Mouse (Mus musculus): ENCODE measurements at regions not wholly inside any gene's neighbourhood (a gene's known extent, or its start where the extent isn't known, plus 50 kb on each side); places are given as distances from the start of the nearest gene placed in this dataset.

DNA sequence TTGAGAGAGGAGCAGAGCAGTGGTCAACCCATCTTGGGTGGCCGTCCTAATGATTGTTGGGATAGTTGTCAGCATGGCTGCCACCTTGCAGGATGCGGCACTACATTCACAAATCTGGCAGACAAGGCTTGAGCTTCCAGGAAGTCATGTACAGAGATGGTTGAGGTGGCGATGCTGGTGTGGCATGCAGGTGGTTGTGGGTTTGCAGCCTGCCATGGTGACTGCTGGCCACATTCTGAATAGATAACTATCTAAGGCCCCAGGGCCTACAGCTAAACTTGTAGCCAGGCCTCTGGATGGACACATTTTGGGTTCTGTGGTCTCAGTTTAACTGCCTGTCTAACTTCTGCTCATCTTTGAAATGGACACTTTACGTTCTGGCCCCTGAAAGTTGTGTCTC, 265.8 kb upstream of the Id2 start:
- H3K4me1 ChIP-seq (ENCODE audit: control insufficient read depth, insufficient read depth, low read length): no peaks in the 10 kb centered on the region
- H3K9me3 ChIP-seq (ENCODE audit: control insufficient read depth, low read length): no peaks in the 10 kb centered on the region
- ATAC-seq (ENCODE audit: insufficient number of reproducible peaks, low FRiP score, low TSS enrichment, low read depth) (no peak), DNase-seq (ENCODE audit: low spot score) (no peak)
- H3K27ac ChIP-seq (replicated peaks; ENCODE audit: low read depth, low read length): no peak overlapping the region
- H3K36me3 ChIP-seq (ENCODE audit: control insufficient read depth, insufficient read depth, low read length): no peaks in the 10 kb centered on the region
- H3K9ac ChIP-seq (ENCODE audit: low read length): no peak overlapping the region
- no peak overlapping the region for H3K4me3 ChIP-seq (ENCODE audit: low read depth, low read length)
- no peaks in the 10 kb centered on the region for H3K27me3 ChIP-seq (ENCODE audit: control insufficient read depth, insufficient read depth, low read length)
- 94% methylated on average over 4 of the region's 4 CpGs for WGBS
- no peak overlapping the region for H3K4me2 ChIP-seq (ENCODE audit: low read depth, severe bottlenecking)

DNA sequence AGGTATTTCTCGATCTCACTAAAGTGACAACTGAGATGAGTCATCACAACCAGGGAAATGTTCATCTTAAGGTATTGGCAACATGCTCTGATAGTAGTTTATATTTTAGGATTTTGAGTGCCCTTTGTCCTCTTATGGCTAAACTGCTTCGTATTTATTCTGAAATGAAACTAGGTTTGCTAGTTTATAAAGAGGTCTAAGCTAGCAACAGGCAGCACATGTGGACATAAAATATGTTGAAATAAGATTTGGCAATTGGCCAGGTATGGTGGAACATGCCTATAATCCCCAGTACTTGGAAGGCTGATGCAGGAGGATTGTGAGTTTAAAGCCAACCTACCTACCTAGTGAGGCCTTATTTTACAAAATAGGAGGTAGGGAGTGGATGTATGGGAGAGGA, 263.8 kb upstream of the Id2 start:
- no peak overlapping the region for H3K27ac ChIP-seq (replicated peaks; ENCODE audit: low read depth, low read length)
- no peak overlapping the region for H3K4me3 ChIP-seq (ENCODE audit: low read depth, low read length)
- H3K9me3 ChIP-seq (ENCODE audit: control insufficient read depth, low read length): no peaks in the 10 kb centered on the region
- H3K27me3 ChIP-seq (ENCODE audit: control insufficient read depth, insufficient read depth, low read length): no peaks in the 10 kb centered on the region
- H3K36me3 ChIP-seq (ENCODE audit: control insufficient read depth, insufficient read depth, low read length): no peaks in the 10 kb centered on the region
- DNase-seq (ENCODE audit: low spot score) (no peak), ATAC-seq (ENCODE audit: insufficient number of reproducible peaks, low FRiP score, low TSS enrichment, low read depth) (no peak)
- no peaks in the 10 kb centered on the region for H3K4me1 ChIP-seq (ENCODE audit: control insufficient read depth, insufficient read depth, low read length)
- 85% methylated on average over 2 of the region's 2 CpGs for WGBS
- H3K4me2 ChIP-seq (ENCODE audit: low read depth, severe bottlenecking): no peak overlapping the region
- no peak overlapping the region for H3K9ac ChIP-seq (ENCODE audit: low read length)

DNA sequence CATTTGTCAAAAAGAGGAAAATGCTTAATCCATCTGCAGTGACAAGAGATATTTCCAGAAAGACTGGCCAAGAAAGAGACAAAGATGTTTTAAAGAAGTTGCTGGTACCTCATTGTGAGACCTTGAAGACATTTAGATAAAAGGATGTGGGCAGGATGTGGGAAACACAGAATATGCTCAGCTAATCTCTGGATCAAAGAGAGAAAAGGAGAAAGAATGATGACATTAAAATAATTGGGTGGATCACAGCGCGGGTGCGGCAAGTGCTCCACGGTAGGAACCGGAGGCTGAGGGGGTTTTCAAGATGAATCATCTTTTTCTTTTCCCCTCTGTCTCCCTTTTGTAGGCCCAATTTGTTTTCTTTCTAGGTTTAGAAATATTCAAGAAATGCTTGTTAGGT, 263.0 kb upstream of the Id2 start:
- H3K36me3 ChIP-seq (ENCODE audit: control insufficient read depth, insufficient read depth, low read length): no peaks in the 10 kb centered on the region
- H3K4me2 ChIP-seq (ENCODE audit: low read depth, severe bottlenecking): no peak overlapping the region
- DNase-seq (ENCODE audit: low spot score) (no peak), ATAC-seq (ENCODE audit: insufficient number of reproducible peaks, low FRiP score, low TSS enrichment, low read depth) (no peak)
- no peaks in the 10 kb centered on the region for H3K9me3 ChIP-seq (ENCODE audit: control insufficient read depth, low read length)
- H3K4me1 ChIP-seq (ENCODE audit: control insufficient read depth, insufficient read depth, low read length): no peaks in the 10 kb centered on the region
- H3K4me3 ChIP-seq (ENCODE audit: low read depth, low read length): no peak overlapping the region
- no peak overlapping the region for H3K27ac ChIP-seq (replicated peaks; ENCODE audit: low read depth, low read length)
- no peak overlapping the region for H3K9ac ChIP-seq (ENCODE audit: low read length)
- WGBS: 97% methylated on average over 5 of the region's 5 CpGs
- H3K27me3 ChIP-seq (ENCODE audit: control insufficient read depth, insufficient read depth, low read length): no peaks in the 10 kb centered on the region

DNA sequence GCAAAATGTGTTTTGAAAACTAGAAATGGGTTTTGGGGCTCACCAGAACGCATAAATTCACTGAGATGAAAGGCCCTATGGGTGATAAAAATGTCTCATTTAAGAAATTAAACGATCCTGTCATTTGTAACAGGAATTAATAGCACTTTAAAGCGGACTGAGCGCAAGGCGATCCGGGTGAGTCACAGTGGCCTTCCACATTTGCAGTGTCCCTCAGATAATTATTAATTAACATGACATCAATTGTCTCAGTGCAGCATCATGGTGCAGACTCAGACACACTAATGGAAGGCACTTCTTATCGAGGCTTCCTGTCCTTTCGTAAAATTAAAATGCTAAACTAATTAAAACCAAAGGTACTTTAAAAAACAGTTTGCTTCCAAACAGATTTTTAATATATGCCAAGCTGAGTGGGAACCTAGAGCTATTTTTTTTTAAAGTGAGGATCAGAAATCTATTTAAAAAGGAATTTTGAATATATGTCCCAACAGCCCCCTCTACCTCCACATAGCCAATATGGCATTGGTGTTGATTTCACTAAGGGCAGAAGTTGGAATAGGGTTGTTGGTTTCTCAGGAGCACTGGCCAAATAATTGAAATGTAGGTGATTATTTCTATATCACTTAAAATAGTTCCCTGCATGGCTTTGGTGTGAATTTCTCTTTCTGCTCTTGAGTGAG, 262.0 kb upstream of the Id2 start:
- Histone ChIP-seq H3K9me3 (ENCODE audit: control insufficient read depth, low read length) (no peaks in the 10 kb centered on the region), H3K27ac (replicated peaks; ENCODE audit: low read depth, low read length) (no peak overlapping the region), H3K4me1 (ENCODE audit: control insufficient read depth, insufficient read depth, low read length) (no peaks in the 10 kb centered on the region), H3K4me2 (ENCODE audit: low read depth, severe bottlenecking) (no peak overlapping the region), H3K27me3 (ENCODE audit: control insufficient read depth, insufficient read depth, low read length) (no peaks in the 10 kb centered on the region), H3K9ac (ENCODE audit: low read length) (no peak overlapping the region), H3K36me3 (ENCODE audit: control insufficient read depth, insufficient read depth, low read length) (no peaks in the 10 kb centered on the region), H3K4me3 (ENCODE audit: low read depth, low read length) (no peak overlapping the region)
- no peak for ATAC-seq (ENCODE audit: insufficient number of reproducible peaks, low FRiP score, low TSS enrichment, low read depth)
- 55% methylated on average over 8 of the region's 8 CpGs for WGBS
- no peak for DNase-seq (ENCODE audit: low spot score)

DNA sequence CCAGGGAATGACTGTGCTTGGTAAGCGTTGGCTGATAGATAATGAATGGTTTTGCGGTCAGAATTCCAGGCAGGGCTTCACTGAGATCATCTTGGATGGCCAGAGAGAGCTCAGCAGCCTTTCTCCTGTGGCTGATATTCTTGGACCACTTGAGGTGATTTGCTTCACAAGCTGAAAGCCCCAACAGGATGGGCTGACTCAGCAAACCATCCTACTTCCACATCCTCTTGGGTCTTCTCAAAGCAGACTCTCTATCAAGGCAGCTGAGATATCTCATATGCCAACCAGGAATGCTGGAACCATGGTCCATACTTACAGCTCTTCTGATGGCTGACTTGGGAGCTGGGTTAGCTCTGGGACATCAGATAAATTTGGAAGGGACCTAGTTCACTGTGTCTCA, 259.8 kb upstream of the Id2 start:
- H3K4me3 ChIP-seq (ENCODE audit: low read depth, low read length): no peak overlapping the region
- DNase-seq (ENCODE audit: low spot score) (no peak), ATAC-seq (ENCODE audit: insufficient number of reproducible peaks, low FRiP score, low TSS enrichment, low read depth) (no peak)
- 98% methylated on average over 2 of the region's 2 CpGs for WGBS
- no peaks in the 10 kb centered on the region for H3K4me1 ChIP-seq (ENCODE audit: control insufficient read depth, insufficient read depth, low read length)
- H3K27me3 ChIP-seq (ENCODE audit: control insufficient read depth, insufficient read depth, low read length): no peaks in the 10 kb centered on the region
- no peaks in the 10 kb centered on the region for H3K36me3 ChIP-seq (ENCODE audit: control insufficient read depth, insufficient read depth, low read length)
- no peak overlapping the region for H3K27ac ChIP-seq (replicated peaks; ENCODE audit: low read depth, low read length)
- H3K4me2 ChIP-seq (ENCODE audit: low read depth, severe bottlenecking): no peak overlapping the region
- no peaks in the 10 kb centered on the region for H3K9me3 ChIP-seq (ENCODE audit: control insufficient read depth, low read length)
- H3K9ac ChIP-seq (ENCODE audit: low read length): no peak overlapping the region

DNA sequence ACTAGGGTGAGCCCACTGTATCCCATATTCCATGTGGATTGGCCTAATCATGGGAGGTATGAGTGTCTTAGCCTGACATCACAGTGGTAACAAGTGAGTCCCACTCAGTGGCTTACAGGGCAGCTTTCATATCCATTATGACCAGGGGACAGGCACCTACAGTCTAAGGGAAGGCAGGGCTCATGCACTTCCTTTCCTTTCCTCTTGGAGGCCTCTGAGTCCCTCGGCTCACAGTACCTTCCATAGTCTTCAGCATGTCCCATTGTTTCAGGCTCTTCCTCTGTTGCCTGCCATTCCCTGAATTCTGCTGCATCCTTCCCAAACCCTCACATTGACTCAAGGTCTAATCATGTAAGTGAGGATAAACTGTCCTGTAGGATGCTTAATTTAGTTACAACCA, 258.3 kb upstream of the Id2 start:
- Histone ChIP-seq H3K9me3 (ENCODE audit: control insufficient read depth, low read length) (no peaks in the 10 kb centered on the region), H3K36me3 (ENCODE audit: control insufficient read depth, insufficient read depth, low read length) (no peaks in the 10 kb centered on the region), H3K9ac (ENCODE audit: low read length) (no peak overlapping the region), H3K27me3 (ENCODE audit: control insufficient read depth, insufficient read depth, low read length) (no peaks in the 10 kb centered on the region), H3K4me1 (ENCODE audit: control insufficient read depth, insufficient read depth, low read length) (no peaks in the 10 kb centered on the region), H3K4me2 (ENCODE audit: low read depth, severe bottlenecking) (no peak overlapping the region), H3K27ac (replicated peaks; ENCODE audit: low read depth, low read length) (no peak overlapping the region), H3K4me3 (ENCODE audit: low read depth, low read length) (no peak overlapping the region)
- DNase-seq (ENCODE audit: low spot score) (no peak), ATAC-seq (ENCODE audit: insufficient number of reproducible peaks, low FRiP score, low TSS enrichment, low read depth) (no peak)
- 88% methylated on average over 1 of the region's 1 CpGs for WGBS

DNA sequence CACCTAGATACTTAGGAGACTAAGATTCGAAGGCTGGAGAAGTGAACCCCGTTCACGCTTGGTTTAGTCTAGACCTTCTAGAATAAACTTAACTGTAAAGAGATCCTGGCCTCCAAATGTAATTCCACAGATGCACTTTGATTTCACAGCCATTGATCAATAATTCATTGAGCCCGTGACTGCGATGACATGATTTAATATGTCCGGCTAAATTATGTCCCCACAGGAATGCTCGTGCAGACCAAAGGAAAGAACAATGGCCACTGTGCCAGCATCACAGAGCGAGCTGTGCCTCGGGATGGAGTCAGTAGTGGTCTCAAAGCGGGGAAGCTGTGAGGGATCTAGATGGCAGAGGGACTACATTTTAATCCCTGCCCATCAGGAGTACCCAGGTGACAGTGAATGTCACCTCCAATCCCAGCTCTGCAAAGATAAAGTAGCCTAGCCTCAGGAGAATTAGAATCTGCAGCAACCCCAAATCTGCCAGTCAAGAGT, 256.5 kb upstream of the Id2 start:
- H3K27ac ChIP-seq (replicated peaks; ENCODE audit: low read depth, low read length): no peak overlapping the region
- no peak overlapping the region for H3K9ac ChIP-seq (ENCODE audit: low read length)
- no peaks in the 10 kb centered on the region for H3K27me3 ChIP-seq (ENCODE audit: control insufficient read depth, insufficient read depth, low read length)
- H3K36me3 ChIP-seq (ENCODE audit: control insufficient read depth, insufficient read depth, low read length): no peaks in the 10 kb centered on the region
- H3K4me1 ChIP-seq (ENCODE audit: control insufficient read depth, insufficient read depth, low read length): no peaks in the 10 kb centered on the region
- no peak overlapping the region for H3K4me3 ChIP-seq (ENCODE audit: low read depth, low read length)
- ATAC-seq (ENCODE audit: insufficient number of reproducible peaks, low FRiP score, low TSS enrichment, low read depth) (no peak), DNase-seq (ENCODE audit: low spot score) (no peak)
- H3K9me3 ChIP-seq (ENCODE audit: control insufficient read depth, low read length): no peaks in the 10 kb centered on the region
- 83% methylated on average over 10 of the region's 10 CpGs for WGBS
- H3K4me2 ChIP-seq (ENCODE audit: low read depth, severe bottlenecking): no peak overlapping the region

DNA sequence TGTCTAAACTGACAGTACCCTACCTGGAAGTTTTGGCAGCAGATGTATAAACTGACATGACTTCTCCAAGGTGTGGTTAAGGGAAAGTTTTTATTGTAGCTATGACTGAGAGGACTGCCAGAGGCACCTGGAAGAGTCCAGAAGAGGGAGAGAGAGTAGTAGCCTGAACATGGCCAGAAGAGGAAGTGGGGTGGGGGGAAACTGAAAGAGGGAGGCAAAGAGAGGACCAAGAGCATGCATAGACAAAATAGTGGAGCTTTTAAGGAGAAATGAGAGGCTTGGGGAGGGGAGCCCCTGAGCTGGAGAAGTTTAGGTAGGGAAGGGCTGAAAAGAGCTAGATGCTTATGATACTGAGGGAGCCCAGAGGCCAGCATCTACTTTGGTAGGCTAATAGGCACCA, 255.2 kb upstream of the Id2 start:
- H3K9ac ChIP-seq (ENCODE audit: low read length): no peak overlapping the region
- no peaks in the 10 kb centered on the region for H3K4me1 ChIP-seq (ENCODE audit: control insufficient read depth, insufficient read depth, low read length)
- no peaks in the 10 kb centered on the region for H3K9me3 ChIP-seq (ENCODE audit: control insufficient read depth, low read length)
- no peak for DNase-seq (ENCODE audit: low spot score)
- no peak for ATAC-seq (ENCODE audit: insufficient number of reproducible peaks, low FRiP score, low TSS enrichment, low read depth)
- H3K4me2 ChIP-seq (ENCODE audit: low read depth, severe bottlenecking): no peak overlapping the region
- no peak overlapping the region for H3K27ac ChIP-seq (replicated peaks; ENCODE audit: low read depth, low read length)
- H3K4me3 ChIP-seq (ENCODE audit: low read depth, low read length): no peak overlapping the region
- H3K27me3 ChIP-seq (ENCODE audit: control insufficient read depth, insufficient read depth, low read length): no peaks in the 10 kb centered on the region
- H3K36me3 ChIP-seq (ENCODE audit: control insufficient read depth, insufficient read depth, low read length): no peaks in the 10 kb centered on the region

DNA sequence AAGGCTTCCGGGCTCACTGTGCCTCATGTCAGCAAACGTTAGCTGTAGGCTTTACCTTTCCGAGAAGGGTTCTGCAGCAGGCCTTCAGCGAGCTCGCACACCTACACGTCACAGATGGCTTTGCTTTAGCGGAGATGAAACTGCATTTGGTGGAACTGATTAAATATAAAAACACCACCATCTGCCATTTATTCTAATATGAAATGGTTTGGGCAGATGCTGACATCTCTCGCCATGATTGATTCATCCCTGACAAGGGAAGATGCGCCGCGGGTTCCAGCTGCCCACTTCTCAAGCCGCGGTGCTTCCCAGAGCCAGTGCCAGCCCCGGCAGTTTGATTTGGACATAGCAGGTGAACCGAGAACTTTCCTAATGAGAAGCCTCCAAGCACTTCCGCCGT, 247.4 kb upstream of the Id2 start:
- Histone ChIP-seq H3K9ac (ENCODE audit: low read length) (no peak overlapping the region), H3K4me1 (ENCODE audit: control insufficient read depth, insufficient read depth, low read length) (no peaks in the 10 kb centered on the region), H3K27ac (replicated peaks; ENCODE audit: low read depth, low read length) (no peak overlapping the region), H3K36me3 (ENCODE audit: control insufficient read depth, insufficient read depth, low read length) (no peaks in the 10 kb centered on the region), H3K4me3 (ENCODE audit: low read depth, low read length) (no peak overlapping the region), H3K27me3 (ENCODE audit: control insufficient read depth, insufficient read depth, low read length) (no peaks in the 10 kb centered on the region), H3K4me2 (ENCODE audit: low read depth, severe bottlenecking) (no peak overlapping the region), H3K9me3 (ENCODE audit: control insufficient read depth, low read length) (no peaks in the 10 kb centered on the region)
- no peak for ATAC-seq (ENCODE audit: insufficient number of reproducible peaks, low FRiP score, low TSS enrichment, low read depth)
- no peak for DNase-seq (ENCODE audit: low spot score)
- 82% methylated on average over 17 of the region's 17 CpGs for WGBS

Data from limb, embryonic 11.5 days (tissue).